Mouse (Mus musculus) stomach, embryonic 16.5 days (tissue): ENCODE results near the gene Ildr2. TPM values are rescaled to one million over a fixed set of nuclear protein-coding genes. Genes with fewer than 3 reads are reported as not detected.

Source experiments
- ATAC-seq: fragments of 200-750 bp; cut with Nextera tagmentation; 2 replicates; pipeline ENCODE4 v1.8.0; 2017; ENCODE audit warnings: moderate number of reproducible peaks, moderate TSS enrichment; ENCODE audit not compliant: insufficient read depth, low FRiP score
- H3K27ac ChIP-seq: fragments of 300-500 bp; sonication (generic); 2 replicates; pipeline ENCODE4 v1.5.1; 2014; ENCODE audit warnings: low read length
- H3K27me3 ChIP-seq: fragments of 300-500 bp; sonication (generic); 2 replicates; pipeline ENCODE4 v1.6.1; 2014; ENCODE audit warnings: low read length, control low read depth, mixed read lengths; ENCODE audit not compliant: control insufficient read depth, insufficient read depth
- H3K36me3 ChIP-seq: fragments of 300-500 bp; sonication (generic); 2 replicates; pipeline ENCODE4 v1.6.1; 2014; ENCODE audit warnings: low read length; ENCODE audit not compliant: control insufficient read depth, insufficient read depth
- H3K4me1 ChIP-seq: fragments of 300-500 bp; sonication (generic); 2 replicates; pipeline ENCODE4 v1.6.1; 2014; ENCODE audit warnings: low read length, control low read depth, mixed read lengths; ENCODE audit not compliant: control insufficient read depth, insufficient read depth
- H3K4me2 ChIP-seq: fragments of 300-500 bp; sonication (generic); 2 replicates; pipeline ENCODE4 v1.6.1; 2014; ENCODE audit warnings: low read depth, low read length, mixed read lengths
- H3K4me3 ChIP-seq: fragments of 300-500 bp; sonication (generic); replicated peaks from 2 replicates; pipeline ENCODE4 v1.5.1; 2014; ENCODE audit warnings: mild to moderate bottlenecking, low read length
- H3K9ac ChIP-seq: fragments of 300-500 bp; sonication (generic); 2 replicates; pipeline ENCODE4 v1.6.1; 2014; ENCODE audit warnings: low read length
- H3K9me3 ChIP-seq: fragments of 300-500 bp; sonication (generic); replicated peaks from 2 replicates; pipeline ENCODE4 v1.6.1; 2016; ENCODE audit warnings: low read length, control low read depth; ENCODE audit not compliant: control insufficient read depth
- WGBS: fragments of 180-500 bp; shearing (Covaris S2); extraction: QIAGEN DNeasy Blood & Tissue Kit; methylation state at CpG from one replicate; pipeline ENCODE4 v1.1.7; 2014; 5-methylcytosine and 5-hydroxymethylcytosine counted together
- polyA plus RNA-seq: library from polyadenylated mRNA; unstranded; fragments of >200 nt; fragmentation: Nextera tagmentation; extraction: Ambion mirVana; gene quantifications from 2 replicates; pipeline ENCODE4 v1.2.1, GENCODE M21; 2015

The Ildr2 gene
- polyA plus RNA-seq, 1 experiment from 2014 or later: 1.1 TPM

DNA sequence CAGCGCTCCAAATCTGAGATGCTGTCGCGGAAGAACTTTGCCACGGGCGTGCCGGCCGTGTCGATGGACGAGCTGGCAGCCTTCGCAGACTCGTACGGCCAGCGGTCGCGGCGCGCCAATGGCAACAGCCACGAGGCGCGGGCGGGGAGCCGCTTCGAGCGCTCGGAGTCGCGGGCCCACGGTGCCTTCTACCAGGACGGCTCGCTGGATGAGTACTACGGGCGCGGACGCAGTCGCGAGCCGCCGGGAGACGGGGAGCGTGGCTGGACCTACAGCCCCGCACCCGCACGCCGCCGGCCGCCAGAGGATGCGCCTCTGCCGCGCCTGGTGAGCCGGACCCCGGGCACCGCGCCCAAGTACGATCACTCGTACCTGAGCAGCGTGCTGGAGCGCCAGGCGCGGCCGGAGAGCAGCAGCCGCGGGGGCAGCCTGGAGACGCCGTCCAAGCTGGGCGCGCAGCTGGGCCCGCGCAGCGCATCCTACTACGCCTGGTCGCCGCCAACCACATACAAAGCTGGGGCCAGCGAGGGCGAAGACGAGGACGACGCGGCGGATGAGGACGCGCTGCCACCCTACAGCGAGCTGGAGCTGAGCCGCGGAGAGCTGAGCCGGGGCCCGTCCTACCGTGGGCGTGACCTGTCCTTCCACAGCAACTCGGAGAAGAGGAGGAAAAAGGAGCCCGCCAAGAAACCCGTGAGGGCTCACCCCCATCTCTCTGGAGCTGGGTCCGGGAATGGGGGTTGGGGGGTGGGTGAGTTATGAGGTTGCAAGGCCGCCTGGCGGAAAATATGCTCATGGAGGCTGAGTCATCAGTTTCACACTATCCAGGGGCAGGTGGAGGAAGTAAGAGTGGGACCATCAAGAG, 55.1 kb downstream of the Ildr2 start:
- Histone ChIP-seq H3K4me3 (peak overlapping the region; percentile 53), H3K4me2 (peak overlapping the region; percentile 98), H3K36me3 (no peaks in the 10 kb centered on the region), H3K4me1 (no peaks in the 10 kb centered on the region), H3K27me3 (peaks cover 20% of the 10 kb centered on the region), H3K27ac (no peak overlapping the region), H3K9me3 (no peaks in the 10 kb centered on the region), H3K9ac (peak overlapping the region; percentile 59)
- peak; percentile 71 for ATAC-seq
- 1% methylated on average over 94 of the region's 94 CpGs for WGBS

DNA sequence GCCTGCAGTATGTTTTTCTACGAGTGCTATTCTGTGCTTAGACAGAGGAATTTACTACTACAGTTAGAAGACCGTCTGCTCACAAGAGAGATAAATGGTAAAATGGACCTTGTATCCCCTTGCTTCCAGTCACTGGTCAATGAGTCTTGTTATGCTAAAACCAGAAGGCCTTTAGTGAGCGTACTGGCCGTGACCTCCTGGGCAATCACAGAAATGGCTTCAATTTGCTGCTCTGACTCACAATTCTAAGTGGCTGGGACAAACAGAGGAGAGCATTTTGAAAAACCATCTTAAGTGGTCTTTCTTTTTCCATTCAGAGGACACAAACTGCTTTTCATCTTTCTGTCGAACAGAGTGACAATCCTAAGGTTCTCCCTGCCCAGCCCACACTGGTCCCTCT, 57.2 kb downstream of the Ildr2 start:
- no peaks in the 10 kb centered on the region for H3K36me3 ChIP-seq
- no peak overlapping the region for H3K4me3 ChIP-seq
- H3K9me3 ChIP-seq: no peaks in the 10 kb centered on the region
- H3K4me2 ChIP-seq: no peak overlapping the region
- peaks cover 20% of the 10 kb centered on the region for H3K27me3 ChIP-seq
- no peak for ATAC-seq
- no peak overlapping the region for H3K27ac ChIP-seq
- 71% methylated on average over 5 of the region's 5 CpGs for WGBS
- H3K9ac ChIP-seq: no peak overlapping the region
- no peaks in the 10 kb centered on the region for H3K4me1 ChIP-seq

- H3K27me3 ChIP-seq: peaks cover 13% of the 10 kb centered on the region; the same call in 1 of the 2 replicates
These were observed 59.7 kb downstream of the Ildr2 start for GRCm38 (mm10) chr1:166313637-166314036.

DNA sequence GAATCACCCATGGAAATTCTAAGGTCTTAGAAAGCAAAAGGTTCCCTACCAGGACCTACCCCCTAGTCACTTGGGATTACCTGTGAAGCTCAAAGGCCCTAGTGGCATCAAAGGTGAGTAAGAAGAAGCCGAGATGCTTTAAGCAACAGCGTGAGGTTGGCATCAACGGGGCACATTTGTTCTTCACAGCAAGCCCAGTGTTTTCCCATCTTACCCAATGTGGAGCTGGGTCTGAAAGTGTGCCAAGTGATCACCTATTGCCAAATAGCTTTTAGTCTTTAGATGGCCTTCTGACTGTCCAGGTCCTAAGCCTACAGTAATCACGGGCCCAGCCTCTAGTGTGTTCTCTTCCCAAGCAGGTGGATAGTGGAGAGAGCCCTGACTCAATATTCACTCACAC, 61.8 kb downstream of the Ildr2 start:
- no peak for ATAC-seq
- Histone ChIP-seq H3K4me1 (no peaks in the 10 kb centered on the region), H3K4me3 (no peak overlapping the region), H3K36me3 (no peaks in the 10 kb centered on the region), H3K27ac (no peak overlapping the region), H3K4me2 (no peak overlapping the region), H3K9me3 (no peaks in the 10 kb centered on the region), H3K9ac (no peak overlapping the region), H3K27me3 (no peaks in the 10 kb centered on the region)
- WGBS: 83% methylated on average over 4 of the region's 4 CpGs

More at GRCm38 (mm10) chr1:166313637-166314036, 59.7 kb downstream of the Ildr2 start:
- no peak overlapping the region for H3K27ac ChIP-seq
- no peaks in the 10 kb centered on the region for H3K36me3 ChIP-seq
- H3K4me2 ChIP-seq: no peak overlapping the region
- no peak overlapping the region for H3K9ac ChIP-seq
- 38% methylated on average over 1 of the region's 1 CpGs for WGBS
- no peak overlapping the region for H3K4me3 ChIP-seq
- H3K4me1 ChIP-seq: no peaks in the 10 kb centered on the region
- H3K9me3 ChIP-seq: no peaks in the 10 kb centered on the region
- no peak for ATAC-seq

DNA sequence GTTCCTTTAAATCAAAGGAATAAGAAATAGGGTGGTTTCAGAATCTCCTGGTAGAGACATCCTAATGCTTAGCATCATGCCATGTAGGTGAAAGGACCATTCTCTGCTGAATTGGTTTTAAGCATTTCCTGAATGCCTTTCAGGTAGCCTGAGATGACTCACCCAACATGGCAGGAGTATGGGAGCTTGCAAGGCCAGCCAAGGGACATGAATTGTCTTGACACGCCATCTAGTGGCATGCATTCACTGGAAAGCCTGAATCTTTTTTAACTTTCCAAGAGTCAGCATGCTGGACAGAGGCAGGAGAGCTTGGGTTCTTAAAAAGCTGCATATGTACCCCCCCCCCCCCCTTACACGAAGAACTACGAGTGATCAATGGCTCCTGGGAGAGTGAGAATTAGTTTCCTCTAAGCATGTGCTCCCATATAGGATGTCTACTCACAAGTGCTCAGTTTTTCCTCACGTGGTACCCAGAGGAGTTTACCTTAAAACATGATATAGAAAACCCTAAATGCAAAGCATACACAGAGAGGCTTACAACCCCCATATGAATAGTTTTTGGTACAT, 65.3 kb downstream of the Ildr2 start:
- 12% methylated on average over 4 of the region's 4 CpGs for WGBS
- H3K4me3 ChIP-seq: no peak overlapping the region
- no peaks in the 10 kb centered on the region for H3K9me3 ChIP-seq
- no peaks in the 10 kb centered on the region for H3K27me3 ChIP-seq
- H3K4me2 ChIP-seq: no peak overlapping the region
- H3K9ac ChIP-seq: no peak overlapping the region
- no peaks in the 10 kb centered on the region for H3K4me1 ChIP-seq
- no peaks in the 10 kb centered on the region for H3K36me3 ChIP-seq
- no peak for ATAC-seq
- H3K27ac ChIP-seq: no peak overlapping the region

- WGBS: 71% methylated on average over 3 of the region's 3 CpGs
- no peaks in the 10 kb centered on the region for H3K36me3 ChIP-seq
- no peaks in the 10 kb centered on the region for H3K4me1 ChIP-seq
- no peak overlapping the region for H3K4me3 ChIP-seq
- no peak for ATAC-seq
- no peak overlapping the region for H3K9ac ChIP-seq
- no peak overlapping the region for H3K27ac ChIP-seq
- no peaks in the 10 kb centered on the region for H3K9me3 ChIP-seq
- H3K4me2 ChIP-seq: no peak overlapping the region
- H3K27me3 ChIP-seq: no peaks in the 10 kb centered on the region
These were observed 72.5 kb downstream of the Ildr2 start for GRCm38 (mm10) chr1:166326421-166326820.

DNA sequence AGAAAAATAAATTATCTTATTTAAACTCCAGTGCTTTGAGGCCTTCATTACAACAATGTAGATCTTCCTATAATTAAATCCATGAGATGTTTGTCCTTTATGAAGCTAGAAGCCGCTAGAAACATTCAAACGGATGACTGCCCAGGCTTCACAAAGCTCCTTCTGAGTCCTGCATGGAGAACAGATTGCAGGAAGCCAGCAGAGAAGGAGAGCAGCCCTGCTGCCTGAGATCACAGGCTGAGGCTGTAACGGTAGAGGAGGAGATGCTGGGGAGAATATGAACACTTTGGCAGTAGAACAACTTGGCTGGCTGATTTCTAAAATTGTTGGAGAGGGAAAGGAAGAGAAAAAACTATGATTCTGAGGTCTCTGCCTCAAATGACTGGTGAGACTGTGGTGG, 76.8 kb downstream of the Ildr2 start:
- WGBS: 65% methylated on average over 3 of the region's 3 CpGs
- H3K27me3 ChIP-seq: no peaks in the 10 kb centered on the region
- no peak overlapping the region for H3K27ac ChIP-seq
- H3K4me3 ChIP-seq: no peak overlapping the region
- H3K9me3 ChIP-seq: no peaks in the 10 kb centered on the region
- no peak overlapping the region for H3K9ac ChIP-seq
- no peaks in the 10 kb centered on the region for H3K36me3 ChIP-seq
- H3K4me1 ChIP-seq: no peaks in the 10 kb centered on the region
- H3K4me2 ChIP-seq: no peak overlapping the region
- no peak for ATAC-seq

DNA sequence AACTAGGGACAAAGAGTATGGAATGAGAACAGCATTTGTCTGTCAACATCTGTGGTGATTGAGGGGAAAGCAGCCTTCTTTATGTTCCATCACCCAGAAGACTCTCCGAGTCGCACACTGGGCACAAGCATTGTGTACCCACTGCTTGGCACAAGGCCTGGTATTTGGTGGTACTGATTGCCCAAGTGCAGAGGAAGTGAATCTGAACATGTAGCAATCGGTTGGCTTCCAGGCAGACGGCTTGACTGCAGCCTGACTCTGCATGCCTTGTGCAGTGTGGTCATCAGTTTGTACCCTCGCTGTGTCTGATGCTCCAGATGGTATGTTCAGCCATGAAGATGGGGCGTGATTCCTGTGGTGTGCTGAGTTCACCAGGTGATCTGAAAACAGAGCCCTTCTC, 85.2 kb downstream of the Ildr2 start:
- no peak for ATAC-seq
- 81% methylated on average over 6 of the region's 6 CpGs for whole genome bisulfite sequencing
- H3K27ac ChIP-seq: no peak overlapping the region

DNA sequence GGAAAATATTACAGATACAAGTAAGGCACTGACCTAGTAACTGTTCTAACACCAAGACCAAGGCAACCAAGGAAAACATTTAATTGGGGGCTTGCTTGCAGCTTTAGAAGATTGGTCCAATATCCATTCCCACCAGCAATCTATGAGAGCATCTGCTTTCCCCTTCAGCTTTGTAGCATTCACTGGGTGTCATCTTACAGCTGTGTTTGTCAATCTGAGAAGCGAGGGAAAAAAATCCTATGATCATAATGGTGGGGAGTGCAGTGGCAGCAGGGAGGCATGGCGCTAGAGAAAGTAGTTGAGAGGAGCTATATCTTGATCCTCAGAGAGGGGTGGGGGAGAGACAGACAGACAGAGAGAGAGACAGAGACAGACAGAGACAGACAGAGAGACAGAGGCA, 88.1 kb downstream of the Ildr2 start:
- 50% methylated on average over 2 of the region's 2 CpGs for WGBS
- Histone ChIP-seq H3K27ac (no peak overlapping the region), H3K27me3 (no peaks in the 10 kb centered on the region), H3K4me1 (no peaks in the 10 kb centered on the region), H3K9ac (no peak overlapping the region), H3K9me3 (no peaks in the 10 kb centered on the region), H3K4me3 (no peak overlapping the region), H3K4me2 (no peak overlapping the region), H3K36me3 (no peaks in the 10 kb centered on the region)
- no peak for ATAC-seq

More for the DNA sequence above, 85.2 kb downstream of the Ildr2 start:
- no peaks in the 10 kb centered on the region for H3K36me3 ChIP-seq
- no peak overlapping the region for H3K4me2 ChIP-seq
- no peaks in the 10 kb centered on the region for H3K4me1 ChIP-seq
- H3K4me3 ChIP-seq: no peak overlapping the region
- H3K27me3 ChIP-seq: no peaks in the 10 kb centered on the region
- H3K9me3 ChIP-seq: no peaks in the 10 kb centered on the region
- no peak overlapping the region for H3K9ac ChIP-seq
